Mouse (Mus musculus) right cerebral cortex, postnatal 14 days (tissue): Measurements from ENCODE around the gene Zfp592.
A peak's percentile ranks its signal among the peaks of the same experiment; 100 is the strongest.
"Not testable (repeated sequence)": the region's sequence is repeated elsewhere in the genome, so short reads cannot be mapped to it uniquely, and the experiment has no call there.

Source experiments
- DNase-seq: peaks from one replicate; pipeline ENCODE4 v3.0.0; 2022

The Zfp592 gene

DNA sequence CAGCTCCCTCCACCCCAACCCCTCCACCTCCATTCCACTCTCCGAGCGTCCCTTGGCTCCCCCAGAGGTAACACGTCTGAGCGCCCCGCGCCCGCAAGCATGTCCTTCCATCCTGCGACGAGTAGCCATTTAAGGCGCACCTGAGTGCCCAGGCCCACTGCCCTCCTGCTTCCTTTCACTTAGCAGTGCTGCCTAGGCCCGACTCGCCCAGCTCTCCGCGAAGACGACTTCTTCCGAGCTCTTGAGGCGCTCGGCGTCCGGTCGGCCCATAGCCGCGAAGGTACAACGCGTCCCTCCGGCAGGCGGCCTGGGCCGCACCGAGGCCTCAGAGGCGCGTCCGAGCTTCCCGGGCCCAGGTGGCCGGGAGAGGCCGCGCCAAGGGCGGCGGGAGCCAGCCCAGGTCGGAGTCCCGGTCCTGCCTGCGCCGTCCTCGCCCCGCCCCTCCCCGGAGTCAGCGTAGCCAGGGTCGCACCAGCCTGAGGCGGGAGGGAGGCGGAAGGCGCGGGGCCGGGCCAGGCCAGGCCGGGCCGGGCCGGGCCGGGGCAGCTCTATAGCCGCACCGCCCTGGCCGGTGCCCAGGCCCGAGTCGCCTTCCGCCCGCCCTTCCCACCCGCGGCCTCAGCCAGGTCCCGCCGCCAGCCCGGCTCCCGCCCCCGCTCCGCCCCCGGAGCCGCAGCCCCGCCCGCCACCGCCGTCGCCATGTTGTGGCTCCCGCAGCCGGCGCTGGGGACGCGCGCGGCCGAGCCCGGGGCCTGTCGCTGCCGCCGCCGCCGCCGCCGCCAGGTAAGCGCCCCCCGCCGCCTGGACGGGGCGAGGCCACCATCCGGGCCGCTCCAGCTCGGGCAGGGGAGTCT lies at the start of gene Zfp592:
Zfp592 (plus strand) TSS at position 702 of the 854 bp plus-strand sequence.
- DNase-seq: peak; percentile 73

DNA sequence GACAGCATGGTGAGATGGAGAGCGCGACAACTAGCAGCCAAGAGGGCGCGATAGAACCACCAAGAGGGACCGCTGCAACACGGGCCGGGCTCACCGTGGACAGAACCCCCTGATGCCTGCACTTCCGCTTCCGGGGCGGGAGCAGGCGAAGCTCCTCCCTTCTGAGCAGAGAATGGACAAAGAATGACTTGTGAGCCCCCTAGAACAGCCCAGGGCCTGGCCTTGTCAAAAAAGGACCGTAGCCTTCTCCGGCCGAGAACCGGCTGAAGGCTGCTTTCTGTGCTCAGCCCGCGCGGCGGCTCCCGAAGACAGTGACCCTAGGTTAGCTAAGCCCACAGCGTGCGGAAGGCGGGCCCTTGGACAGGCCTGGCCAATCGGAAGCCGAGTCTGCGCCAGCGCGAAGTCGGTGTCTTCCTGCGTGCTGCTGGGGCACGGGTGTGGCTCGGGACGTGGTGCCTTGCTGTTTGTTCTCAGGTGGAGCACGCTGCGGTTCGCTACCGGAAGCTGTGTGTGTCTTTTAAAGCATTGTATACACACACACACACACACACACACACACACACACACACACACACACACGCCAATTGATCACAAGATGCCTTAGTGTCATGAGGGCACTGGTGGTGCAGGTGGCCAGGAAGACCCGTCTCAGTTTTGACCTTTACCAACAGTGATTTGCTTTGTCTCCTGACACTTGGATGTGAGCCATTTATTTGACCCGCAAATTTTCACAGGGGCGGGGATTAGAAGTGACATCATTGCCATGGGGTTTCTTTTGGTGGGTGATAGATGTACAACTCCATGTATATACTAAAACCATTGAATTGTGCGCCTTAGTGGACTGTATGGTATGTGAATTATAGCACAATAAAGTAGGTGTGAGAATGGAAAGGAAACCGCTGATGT lies 45.8 kb upstream of the Zfp592 start, which contains the start of gene Sec11a:
Sec11a (minus strand) TSS at position 336 of the 906 bp plus-strand sequence.
- DNase-seq: peak; percentile 94

DNA sequence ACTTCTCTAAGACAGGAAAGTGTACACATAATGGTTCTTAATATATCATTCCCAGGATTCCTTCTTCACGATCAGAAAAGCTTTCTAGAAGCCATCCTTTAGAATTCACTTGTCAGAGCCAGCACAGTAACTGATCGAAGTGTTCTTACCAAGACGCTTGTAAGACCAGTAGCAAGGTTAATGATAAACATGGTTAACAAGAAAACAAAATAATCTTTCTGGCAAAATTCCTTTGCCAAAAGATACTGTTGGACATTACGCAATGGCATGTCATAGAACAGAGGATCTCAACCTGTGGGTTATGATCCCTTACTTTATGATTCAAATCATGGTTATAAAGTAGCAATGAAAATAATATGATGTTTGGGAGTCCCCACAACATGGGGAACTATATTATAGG lies 42.0 kb upstream of the Zfp592 start:
- DNase-seq: no peak

DNA sequence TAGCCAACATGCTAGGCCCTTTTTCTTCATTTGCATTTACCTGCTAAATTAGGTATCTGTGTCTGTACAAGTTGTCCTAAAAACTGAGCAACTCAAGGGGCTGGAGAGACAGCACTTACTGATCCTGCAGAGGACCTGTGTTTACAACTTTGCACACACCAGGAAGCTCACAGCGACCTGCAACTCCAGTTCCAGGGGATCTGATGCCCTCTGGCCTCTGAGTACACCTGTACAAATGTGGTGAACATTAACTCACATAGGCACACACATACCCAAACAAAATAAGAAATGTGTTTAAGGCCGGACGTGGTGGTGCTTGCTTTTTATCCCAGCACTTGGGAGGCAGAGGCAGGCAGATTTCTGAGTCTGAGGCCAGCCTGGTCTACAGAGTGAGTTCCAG lies 41.3 kb upstream of the Zfp592 start:
- DNase-seq: no peak

DNA sequence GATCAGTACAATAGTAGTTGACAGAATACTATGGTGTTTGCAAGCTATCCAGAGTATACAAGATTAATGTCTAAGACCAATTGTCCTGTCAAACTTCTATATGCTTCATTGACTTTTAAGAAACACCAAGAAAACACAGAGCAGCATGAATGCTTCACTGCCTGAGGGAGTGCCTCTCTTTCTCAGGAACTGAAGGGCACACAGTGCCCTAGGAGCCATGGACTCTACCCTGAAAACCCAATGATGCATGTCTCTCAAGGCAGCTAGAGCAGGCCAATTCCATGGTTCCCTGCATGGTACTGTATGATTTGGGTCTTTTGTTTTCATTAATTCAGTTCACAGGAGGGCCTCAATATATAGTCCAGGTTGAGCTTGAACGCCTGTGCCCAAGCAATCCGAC lies 39.2 kb upstream of the Zfp592 start:
- no peak for DNase-seq

DNA sequence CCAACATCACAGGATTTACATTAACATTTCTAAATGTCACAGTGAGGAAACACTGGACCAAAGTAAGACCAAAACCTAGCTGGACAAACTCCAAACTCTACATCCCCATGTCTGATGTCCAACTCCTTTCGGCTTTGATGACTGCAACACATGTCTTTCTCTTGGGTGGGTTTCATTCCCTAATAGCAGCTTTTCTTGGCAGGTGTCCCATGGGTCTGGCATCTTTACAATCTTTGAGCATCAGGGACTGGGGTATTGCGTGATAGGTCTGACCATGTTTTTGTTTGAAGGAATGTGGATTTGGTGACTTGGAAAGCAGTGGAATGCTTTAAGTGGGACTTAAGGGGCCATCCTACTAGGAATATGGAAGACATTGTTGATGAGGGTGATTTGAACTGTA lies 36.6 kb upstream of the Zfp592 start:
- DNase-seq: no peak

DNA sequence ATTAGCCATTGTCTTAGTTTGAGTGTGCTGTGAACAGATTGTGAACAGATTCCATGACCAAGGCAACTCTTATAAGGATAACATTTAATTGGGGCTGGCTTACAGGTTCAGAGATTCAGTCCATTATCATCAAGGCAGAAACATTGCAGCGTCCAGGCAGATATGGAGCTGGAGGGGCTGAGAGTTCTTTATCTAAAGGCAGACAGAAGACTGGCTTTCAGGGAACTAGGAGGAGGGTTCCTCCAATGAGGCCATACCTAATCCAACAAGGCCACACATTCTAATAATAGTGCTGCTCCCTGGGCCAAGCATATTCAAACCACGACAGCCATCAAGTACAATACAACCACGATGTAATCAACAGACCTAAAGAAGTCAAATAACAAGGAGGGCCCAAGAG lies 34.5 kb upstream of the Zfp592 start:
- no peak for DNase-seq

DNA sequence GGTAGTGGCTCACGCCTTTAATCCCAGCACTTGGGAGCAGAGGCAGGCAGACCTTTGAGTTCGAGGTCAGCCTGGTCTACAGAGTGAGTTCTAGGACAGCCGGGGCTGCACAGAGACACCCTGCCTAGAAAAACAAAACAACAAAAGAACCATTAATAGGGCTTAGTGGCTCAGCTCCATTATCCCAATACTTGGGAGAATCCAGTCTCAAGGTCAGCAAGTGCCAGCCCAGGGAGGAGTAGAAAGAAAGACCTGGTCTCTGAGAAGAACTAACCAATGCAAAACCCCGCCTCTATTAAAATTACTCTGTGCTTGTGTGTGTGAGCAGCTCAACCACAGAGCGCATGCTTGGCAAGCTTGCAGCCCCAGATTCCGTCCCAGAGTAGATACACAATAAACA lies 30.7 kb upstream of the Zfp592 start:
- DNase-seq: no peak

DNA sequence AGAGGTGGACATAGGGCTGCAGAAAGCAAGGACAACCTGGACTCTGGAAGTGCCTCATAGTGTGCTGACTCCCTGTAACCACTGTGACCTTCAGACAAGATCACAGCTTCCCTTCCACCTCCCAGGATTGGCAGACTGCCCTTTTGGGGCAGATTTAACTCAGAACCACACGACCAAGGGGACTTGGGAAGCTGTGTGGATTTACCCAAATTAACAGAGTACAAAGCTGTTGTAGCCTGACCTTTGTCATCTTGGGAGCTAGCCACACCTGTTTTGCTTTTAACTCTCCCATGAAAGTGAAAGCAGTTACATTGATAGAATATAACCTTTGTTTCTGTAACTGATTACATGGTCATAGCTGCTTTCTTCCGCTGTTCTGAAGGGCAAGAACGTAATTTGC lies 22.6 kb upstream of the Zfp592 start:
- DNase-seq: no peak

DNA sequence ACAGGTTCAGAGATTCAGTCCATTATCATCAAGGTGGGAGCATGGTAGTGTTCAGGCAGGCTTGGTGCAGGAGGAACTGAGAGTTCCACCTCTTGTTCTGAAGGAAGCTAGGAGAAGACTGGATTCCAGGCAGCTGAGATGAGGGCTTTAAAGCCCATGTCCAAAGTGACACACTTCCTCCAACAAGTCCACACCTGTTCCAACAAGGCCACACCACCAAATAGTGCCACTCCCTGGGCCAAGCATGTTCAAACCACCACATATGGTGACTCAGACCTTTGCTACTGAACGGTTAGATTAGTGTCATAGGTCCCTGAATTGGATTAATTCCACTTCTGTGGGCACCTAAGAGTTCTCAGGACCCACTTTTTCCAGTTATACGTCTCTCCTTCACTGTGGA lies 22.1 kb upstream of the Zfp592 start:
- no peak for DNase-seq

DNA sequence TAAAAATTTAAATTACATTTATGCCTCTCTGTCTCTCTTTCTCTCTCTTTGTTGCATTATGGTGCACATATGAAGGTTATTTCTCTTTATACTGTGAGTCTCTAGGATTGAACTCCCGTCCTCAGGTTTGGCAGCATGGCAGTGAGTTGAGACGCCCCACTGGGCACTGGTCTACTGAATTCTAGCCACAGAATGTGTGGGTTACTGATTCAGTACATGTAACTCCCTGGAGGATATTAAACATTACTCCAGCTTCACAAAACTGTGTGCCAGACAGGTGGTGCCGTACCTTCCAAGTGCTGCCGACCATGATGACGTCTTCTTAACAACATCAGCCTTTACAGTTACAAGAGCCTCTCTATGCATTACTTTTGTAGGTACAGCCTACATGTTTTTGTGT lies 21.4 kb upstream of the Zfp592 start:
- no peak for DNase-seq

DNA sequence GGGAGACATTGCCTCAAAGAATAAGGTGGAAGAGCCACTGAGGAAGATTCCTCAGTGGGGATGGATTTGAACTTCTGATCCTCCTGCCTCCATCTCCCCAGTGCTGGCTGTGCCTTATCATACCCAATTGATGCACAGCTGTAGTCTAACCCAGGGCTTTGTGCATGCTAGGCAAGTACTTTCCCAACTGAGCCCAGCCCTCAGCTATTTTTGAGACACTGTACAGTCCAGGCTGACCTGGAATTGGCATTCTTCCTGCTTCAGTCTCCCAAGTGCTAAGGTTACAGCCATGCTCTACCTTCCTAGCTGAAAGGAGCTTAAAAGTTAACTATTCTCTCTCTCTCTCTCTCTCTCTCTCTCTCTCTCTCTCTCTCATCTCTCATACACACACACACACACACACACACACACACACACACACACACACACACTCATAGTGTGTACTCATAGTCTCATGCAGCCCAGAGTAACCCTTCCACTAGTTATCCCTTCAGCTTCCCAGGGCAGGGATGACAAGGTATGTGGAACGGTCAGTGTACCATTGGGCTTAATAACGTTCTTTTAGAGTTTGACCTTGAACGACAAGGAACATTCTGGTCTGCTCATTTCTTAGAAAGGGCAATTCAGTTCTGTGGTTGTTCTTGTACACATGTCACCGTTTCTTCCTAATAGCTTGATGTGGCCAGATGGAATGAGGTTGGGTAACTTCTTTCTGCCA lies 20.4 kb upstream of the Zfp592 start:
- DNase-seq: not testable (repeated sequence)

DNA sequence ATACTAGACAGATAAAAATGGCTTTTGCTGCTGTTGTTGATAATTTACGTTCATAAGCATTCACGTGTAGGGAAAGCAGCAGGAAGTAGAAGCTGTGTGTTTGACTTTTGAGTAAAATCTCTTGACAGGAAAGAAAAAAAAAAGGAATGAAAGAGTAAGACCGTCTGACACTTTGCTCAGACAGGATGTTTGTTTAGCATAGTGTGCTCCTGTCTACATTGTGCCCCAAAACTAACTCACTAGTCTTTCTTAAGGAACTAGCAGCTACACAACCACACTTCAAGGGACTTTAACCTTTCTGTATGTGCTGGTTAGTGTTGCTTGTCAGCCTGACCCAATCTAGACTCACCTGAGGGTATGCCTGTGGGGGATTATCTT lies 19.9 kb upstream of the Zfp592 start:
- DNase-seq: not testable (repeated sequence)

DNA sequence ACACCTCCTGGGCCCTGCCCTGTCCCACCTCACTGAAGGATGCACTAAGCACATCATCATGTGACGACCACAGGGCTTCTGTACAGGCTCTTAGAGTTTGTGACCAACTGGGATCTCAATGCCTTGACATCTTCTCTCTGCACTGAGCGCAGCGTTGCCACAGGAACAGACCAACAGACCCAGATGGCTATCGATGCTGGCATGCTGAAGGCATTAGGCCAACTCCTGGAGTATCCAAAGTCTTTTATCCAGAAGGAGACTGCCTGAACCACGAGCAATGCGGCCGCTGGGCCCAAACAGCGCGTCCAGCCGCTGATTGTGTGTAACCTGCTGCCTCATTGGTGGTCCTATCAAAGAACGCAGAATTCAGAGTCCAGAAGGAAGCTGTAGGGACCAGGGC lies 12.9 kb upstream of the Zfp592 start:
- DNase-seq: no peak

DNA sequence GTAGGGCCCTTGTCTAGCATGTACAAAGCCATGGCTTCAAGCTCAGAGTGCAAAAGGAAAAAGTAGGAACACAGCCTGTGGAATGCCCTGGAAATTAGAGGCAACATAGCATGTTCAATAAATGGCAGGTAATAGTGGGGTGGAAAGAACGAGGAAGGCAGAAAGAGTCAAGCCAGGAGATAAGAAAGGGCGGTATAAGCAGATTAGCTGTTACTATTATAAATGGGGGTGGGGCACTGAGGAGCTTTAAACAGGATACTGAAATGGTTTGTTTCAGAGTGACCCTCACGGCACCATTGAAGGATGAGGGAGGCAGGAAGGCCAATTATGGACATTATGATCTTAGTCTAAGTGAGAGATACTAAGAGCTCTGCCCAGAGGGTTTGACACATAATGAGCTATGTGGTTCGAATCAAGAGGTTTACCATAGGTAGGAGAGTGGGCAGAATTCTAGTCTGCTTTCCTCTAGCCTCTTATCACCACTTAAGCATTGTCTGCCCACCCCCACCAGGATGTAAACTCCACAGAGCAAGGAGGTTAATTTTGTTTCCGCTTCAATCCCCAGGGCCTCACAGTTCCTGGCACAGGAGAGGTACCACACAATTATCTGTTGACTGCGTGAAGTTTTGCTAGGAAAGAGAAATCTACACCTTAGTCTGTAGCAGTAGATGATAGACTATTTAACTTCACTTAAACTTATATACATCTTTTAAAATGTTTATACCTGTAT lies 6.9 kb upstream of the Zfp592 start:
- no peak for DNase-seq

DNA sequence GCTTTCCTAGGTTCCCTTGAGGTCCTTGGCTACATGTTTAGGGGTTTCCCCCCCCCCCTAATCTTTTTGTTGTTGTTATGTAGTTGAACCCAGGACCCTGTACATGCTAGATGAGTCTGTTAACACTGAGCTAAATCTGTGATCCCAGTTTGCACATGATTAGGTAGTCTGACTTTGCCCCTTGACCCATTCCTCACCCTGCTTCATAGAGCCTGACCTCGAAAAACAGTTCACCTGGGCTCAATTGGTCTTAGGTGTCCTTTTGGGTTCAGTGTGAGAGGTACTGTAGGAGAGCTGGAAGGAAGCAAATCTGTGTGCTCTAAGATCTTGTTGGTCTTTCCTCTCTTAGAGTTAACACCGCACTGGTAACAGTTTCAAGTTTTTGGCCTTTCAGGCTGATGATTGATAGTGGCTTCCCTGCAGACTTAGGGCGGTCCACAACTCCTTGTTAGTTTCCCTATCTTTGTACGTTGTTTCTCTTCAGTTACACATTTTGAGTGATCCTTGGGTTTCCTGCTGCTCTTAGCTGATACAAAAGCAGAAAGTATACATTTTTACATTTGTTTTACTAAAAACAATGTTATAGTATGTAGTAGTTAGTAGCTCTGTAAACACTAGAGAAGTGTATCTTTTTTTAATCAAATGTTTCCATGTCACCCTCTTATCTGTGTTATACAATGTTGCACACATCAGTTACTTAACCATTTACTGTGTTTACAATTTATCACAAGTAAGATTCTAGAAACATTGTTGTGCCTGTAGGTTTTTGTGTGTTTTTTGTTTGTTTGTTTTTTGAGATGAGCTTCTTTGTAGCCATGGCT lies 5.5 kb upstream of the Zfp592 start:
- no peak for DNase-seq

DNA sequence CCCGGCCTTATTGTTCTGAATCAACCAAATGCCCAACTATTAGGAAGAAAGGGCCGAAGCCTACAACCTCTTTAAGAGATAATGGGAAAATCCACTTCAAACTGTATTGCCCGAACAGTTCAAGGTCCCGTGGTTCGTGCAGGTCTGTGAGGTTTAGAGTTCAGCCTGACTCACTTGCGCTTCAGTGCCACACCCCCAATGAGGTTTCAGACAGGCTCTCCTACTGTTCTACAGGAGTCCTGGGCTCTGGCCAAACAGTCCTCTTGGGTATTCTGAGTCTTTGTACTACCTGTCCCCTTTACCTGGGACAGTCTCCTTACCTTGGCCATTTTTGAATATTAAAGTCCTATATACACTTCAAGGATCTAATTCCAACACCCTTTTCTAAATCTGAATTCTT lies 3.2 kb upstream of the Zfp592 start:
- DNase-seq: no peak

DNA sequence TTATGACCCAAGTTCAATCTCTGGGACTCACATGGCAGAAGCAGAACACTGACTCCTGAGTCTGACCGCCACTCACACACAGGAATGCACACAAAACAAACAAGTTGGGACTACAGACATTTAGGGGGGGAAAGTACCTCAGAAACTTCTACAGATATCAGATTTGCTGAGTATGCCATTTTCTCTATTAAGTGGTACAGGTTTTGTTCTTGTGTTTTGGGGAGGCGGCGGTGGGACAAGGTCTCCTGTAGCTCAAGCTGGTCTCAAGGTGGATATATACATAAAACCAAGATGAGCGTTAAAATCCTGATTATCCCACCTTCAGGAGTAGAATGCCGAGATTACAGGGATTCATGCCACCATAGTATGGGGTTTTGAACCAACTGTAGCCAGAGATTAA lies 1.9 kb upstream of the Zfp592 start:
- DNase-seq: no peak

DNA sequence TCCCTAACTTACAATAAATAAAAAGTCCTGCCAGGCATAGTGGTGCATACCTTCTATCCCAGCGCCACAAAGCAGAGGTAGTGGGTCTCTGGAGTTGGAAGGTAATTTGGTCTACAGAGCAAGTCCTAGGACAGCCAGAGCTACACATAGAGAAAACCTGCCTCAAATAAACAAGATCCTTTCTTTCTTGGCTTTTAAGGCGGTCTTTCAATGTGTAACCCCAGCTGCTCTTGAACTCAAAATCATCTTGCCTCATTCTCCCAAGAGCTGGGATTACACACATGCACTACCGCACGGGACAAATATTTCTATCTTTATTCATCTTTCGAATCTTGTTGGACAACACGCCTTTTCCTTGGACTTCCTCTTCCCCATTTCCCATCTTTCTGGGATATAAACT lies 1.4 kb upstream of the Zfp592 start:
- no peak for DNase-seq

DNA sequence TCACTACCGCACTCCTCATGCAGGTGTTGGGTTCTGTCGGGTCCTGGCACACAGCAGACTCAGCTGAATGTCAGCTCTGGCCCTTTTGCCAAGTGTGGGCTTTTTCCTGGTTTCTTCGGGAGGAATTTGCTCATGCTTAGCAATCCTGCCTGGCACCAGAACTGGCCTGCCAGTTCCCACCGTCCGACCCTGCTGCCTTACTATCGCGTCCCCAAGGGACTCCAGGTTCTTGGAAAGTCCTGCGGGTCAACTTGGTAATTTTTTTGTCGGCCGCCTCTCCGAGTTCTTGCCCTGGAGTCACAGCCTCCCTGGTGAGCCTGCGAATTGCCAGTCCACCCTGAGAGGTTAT lies 876 bp upstream of the Zfp592 start:
- peak; percentile 12 for DNase-seq

DNA sequence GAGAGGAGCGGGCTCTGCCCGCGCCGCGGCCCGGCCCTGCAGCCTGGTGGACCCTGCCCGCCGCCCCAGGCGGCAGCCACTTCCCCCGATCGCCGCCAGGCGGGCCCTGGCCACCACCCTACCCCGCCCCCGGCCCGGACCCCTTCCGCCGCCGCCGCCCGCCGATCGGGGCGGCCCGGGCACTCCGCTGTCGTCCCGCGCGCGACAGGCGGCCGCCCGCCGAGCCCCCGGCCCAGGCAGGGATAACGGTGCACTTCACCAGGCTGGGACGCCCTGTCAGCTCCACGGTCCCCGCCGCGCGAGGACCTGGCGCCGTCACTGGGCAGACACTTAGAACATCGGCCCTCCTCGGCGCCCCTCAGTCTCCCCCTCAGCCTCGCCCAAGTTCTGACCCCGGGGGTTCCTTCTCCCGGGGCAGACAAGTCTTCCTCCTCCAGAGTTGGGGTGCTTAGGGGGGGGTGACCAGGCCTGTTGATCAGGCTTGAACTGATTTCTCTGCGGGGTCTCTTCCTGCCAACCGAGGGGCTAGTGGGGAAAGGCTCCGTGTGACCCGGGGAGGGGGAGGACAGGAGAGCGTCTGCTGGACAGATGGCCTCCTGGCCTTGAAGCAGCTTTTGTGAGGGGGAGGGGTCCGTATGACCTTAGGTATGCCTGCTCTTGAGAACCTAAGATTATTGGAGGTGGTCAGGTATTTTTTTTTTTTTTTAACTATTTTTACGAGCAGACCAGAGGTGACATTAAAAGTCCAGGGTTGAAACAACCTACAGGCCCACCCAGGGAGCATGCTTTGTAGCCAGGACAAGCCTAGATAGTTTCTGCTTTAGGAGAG lies 567 bp downstream of the Zfp592 start:
- DNase-seq: peak; percentile 57
